Mouse (Mus musculus) spleen, postnatal 10 days (tissue): ENCODE measurements around the gene Dennd4b.
"Not testable (repeated sequence)": the region's sequence is repeated elsewhere in the genome, so short reads cannot be mapped to it uniquely, and the experiment has no call there.

Experiments used
- DNase-seq, 2 experiments: peaks; one replicate each; pipeline ENCODE4 v3.0.0; 2021 to 2022; ENCODE audit warnings: low spot score in 2 of 2

Dennd4b gene

DNA sequence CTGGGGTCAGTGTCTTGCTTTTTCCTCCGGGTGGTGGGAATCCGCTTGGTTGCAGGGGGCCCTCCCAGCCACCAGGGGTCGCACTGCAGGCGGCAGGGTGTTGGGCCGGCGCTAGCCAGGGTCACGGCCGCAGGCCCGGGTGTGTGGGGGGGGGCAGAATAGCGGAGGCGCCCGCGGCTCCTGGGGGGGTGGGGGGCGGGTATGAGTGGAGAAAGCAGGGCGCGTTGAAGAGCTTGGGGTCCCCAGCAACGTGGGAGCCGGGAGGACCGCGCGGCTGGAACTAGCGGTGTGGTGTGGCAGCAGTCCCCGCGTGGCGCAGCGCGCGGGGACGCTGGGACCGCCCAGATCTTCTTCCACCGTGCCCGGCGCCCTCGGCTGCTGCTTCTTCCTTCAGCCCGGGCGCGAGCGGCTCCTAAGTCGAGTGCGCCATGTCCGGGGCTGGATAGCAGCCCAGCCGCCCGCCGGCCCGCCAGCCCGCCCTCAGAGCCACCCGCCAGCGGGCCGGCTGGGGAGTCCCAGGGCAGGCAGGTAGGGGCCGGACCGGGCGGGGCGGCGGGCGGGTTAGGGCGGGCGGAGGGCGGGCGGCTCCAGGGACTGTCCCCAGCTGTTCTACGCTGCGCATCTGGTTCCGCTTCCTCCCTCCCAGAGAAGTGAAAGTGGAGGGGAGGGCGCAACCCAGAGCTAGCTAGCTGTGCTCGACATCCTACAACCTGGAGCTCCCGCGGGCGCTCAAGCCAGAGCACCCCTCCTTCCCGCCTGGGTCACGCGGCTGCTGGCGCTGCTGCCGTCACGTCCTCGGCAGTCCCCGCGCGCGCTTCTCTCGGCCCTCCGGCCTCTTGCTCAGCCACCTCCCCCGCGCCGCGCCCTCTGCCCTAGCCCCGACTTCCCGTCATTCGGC lies at the start of gene Dennd4b:
TSS of gene Dennd4b (plus strand) at position 152 of the 898 bp plus-strand sequence.
- DNase-seq: peak; percentile 95

DNA sequence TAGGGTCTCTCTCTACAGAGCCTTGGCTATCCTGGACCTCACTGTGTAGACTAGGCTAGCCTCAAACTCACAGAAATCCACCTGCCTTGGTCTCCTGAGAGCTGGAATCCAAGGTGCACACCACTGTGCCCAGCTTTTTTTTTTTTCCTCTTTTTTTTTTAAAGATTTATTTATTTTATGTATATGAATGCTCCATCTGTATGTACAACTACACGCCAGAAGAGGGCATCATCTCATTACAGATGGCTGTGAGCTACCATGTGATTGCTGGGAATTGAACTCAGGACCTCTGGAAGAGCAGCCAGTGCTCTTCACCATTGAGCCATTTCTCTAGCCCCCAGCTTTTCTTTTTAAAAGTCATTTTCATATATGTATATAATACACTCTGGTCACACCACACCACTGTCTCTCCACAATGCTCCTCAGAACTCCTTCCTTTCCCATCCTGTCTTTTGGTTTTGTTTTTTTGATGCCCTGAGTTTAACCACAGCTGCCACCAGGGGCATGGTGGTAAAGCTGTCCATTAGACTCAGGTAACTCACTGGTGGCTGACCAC lies 49.1 kb upstream of the Dennd4b start:
- DNase-seq: no peak

DNA sequence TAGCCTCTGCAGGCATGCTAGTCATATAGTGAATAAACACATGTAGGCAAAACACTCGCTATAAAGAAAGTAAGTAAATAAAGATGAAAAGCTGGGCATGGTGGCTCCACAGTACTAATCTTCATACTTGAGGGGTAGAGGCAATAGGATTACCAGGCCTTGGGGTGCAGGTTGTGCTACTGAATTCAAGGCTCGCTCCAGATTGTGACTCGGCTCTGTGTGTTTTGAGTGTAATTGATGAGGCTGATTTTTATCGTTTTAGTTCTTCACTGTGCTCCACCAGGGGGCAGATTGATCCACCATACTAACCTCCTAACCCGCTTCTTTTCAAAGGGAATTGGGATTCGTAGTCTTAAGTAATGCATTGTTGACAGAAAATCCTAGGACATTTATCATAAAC lies 44.9 kb upstream of the Dennd4b start:
- peak in 1 of 2 experiments; percentile 64 for DNase-seq

DNA sequence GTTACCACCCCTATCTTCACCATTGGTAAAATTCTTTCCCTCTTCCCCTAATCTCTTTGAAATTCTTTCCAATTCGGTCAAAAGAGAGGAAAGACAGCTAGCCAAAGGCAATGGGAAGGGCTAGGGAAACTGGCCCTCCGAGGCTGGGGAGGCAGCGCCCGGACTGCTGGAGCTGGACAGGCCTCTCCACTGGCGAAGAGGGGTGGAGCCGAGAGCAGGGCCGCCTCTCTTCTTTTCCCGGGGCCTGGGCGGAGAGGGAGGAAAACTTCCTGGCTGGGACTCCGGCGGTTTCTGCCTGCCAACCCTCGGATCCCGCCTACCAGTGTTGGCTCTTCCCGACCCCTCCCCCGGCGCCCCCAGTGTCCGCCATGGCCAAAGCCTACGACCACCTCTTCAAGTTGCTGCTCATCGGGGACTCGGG lies 44.4 kb upstream of the Dennd4b start:
- peak; percentile 37 to 51 for DNase-seq

DNA sequence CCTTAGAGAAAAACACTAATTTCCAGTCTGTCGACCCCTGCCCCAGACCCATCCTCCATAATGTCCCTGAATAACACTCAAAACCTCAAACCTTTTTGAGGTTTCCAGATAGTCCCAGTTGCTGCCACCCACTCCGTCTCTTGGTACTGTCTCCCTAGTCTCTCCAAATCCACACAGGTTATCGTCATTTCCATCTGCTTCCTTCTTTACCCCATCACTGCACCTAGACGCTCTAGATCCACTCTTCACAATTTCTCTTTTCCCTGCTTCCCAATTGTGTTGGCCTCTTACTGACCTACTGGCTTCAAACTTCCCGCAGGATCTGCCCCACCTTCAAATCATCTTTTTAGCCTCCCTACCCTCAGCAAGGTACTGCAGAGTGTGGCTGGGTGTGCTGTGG lies 43.9 kb upstream of the Dennd4b start:
- DNase-seq: no peak

DNA sequence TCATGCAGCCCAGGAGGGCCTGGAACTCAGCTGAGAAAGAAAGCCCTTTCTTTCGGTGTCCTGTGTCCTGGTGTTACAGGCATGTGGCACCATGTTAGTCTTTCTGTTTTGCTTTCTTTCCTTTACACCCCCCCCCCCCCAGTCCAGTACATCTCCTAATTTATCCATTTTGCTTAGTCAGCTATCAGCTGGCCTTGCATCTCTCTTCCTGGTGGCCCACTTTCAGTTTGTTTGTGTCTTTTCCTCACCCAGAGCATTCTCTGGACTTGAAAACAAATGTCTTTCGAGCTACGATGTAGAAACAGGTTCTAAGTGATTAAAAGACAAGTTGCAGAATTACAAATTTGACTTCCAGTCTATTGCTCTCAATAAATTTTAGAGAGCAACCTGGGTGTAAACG lies 42.5 kb upstream of the Dennd4b start:
- no peak for DNase-seq

DNA sequence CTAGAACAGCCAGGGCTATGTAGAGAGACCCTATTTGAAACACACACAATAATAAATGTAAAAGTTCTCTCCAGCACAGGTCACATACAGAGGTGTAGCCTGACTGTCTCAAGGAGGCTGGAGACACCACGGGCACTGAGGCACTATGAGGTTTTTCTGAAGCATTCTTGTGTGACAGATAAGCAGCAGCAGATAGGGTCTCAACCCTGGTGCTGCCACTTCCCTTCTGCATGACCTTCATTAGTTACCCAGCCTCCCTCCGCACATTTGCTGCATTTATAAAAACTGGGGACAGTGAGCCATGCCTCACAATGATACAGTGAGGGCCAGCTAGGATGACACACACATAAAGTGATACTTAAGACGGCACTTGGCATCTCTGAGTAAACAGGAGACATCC lies 42.0 kb upstream of the Dennd4b start:
- DNase-seq: no peak

DNA sequence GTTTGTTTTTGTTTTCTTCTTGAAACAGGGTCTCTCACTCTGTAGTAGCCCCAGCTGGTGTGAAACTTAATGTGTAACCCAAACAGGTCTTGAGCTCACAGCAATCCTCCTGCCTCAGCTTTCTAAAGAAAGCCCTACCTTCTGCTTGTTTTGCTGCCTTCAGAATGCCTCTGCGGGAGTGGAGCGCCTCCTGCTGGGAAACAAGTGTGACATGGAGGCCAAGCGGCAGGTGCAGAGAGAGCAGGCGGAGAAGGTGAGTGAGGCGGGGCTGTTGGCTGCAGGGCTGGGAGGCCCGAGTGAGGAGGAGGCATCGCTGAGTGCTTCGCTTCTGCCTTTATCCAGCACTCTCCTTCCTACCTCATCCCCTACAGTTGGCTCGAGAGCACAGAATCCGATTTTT lies 40.7 kb upstream of the Dennd4b start:
- DNase-seq: no peak

DNA sequence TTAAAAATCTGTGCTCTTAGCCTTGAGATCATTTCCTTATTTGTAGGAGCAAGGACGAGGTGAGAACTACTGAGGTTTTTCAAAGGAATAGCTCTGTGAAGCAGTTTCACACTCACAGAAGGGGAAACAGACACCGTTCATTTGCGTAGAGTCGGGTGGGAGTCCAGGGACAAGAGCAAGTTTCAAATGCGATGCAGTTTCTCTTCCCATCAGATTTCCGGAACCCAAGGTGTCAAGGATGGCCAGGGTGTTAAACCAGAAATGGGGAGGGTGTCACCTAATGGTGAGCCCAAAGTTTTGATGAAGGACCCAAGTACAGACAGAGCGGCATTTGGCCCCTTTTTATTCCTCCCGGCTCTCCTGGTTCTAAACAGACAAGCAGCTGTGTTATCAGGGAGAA lies 33.9 kb upstream of the Dennd4b start:
- peak in 1 of 2 experiments; percentile 29 for DNase-seq

DNA sequence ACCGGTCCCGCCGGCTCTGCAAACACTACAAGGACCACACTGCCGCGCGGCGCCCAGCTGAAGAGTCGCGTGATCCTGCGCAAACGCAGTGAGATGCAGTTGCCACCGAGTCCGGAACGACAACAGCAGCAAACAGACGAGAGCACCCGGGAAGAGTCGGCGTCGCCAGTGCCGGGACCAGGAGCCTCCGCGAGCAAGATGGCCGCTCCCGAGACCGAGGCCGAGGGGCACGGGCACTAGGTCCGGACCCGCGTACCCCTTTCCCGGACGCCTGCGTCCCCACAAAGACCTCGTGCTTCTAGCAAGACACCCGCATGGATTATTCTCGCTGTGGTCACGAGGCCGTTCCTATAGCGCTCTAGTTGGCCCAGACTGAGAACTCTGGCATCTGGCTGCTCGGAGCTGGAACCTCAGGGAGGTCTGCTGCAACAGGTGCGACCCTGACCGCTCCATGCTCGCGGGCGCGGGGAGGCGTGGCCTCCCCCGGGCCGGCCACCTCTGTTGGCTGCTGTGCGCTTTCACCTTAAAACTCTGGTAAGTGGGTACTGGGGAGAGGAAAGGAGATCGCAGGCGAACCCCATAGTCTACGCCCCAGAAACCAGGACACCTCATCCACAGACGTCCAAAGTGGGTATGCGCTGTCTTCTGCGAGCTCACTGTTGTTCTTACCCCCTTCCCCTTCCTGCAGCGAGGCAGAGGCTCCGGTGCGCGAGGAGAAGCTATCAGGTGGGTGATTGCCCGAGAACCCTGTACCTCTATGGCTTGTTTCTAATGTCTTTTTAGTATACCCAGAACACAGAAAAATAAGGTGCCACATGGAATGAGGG lies 33.3 kb upstream of the Dennd4b start, which contains the start of gene Jtb:
TSS of gene Jtb (plus strand) at position 91 of the 827 bp plus-strand sequence.
- DNase-seq: peak; percentile 70 to 90

DNA sequence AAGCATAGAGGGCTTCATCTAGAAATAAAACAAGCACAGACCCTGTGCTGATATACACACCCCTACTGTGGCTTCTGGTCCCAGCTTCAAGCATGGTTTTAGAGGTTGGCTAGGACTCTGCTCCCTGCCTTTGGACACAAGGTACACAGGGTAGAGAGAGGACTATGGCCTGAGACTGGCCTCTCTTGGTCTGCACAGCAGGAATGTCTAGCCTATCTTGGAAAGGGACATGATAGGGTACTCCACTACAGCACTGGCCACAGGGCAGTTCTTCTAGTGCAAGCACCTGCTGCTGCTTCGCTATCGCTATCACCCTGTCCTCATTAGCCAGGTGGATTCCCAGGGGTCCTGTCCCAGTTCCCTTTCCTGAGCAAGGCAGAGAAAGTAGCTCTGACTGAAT lies 23.7 kb upstream of the Dennd4b start:
- DNase-seq: no peak

DNA sequence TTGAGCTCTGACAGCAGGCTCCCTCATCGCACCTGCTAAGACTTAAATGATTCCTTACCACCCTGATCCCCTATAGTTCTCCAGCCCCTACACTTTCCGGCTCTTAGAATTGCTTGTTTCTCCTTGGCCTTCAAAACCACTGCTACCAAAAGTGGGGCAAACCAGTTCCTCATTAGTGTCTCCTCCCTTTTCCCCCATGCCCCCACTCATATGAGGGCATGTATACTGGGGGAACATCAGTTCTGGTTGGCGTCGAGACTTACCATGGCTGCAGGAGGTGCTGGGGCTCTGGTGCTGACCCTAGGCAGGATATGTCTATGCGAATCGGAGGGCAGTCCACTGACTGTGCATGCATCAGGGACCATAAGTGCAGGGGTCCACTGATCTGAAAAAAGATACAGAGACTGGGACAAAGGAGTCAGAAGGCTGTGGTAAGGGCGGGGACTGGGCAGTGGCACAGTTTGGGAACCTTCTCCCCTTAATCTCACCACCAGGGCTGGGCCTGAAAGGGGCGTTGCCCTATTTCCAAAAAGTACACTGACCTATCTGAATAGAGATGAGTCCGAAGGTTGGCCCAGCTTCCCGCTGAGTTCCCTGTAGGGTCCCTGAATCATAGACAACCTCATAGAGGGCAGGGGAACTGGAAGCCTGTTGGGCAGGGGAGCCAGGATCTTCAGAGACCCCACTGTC lies 23.2 kb upstream of the Dennd4b start:
- no peak for DNase-seq

DNA sequence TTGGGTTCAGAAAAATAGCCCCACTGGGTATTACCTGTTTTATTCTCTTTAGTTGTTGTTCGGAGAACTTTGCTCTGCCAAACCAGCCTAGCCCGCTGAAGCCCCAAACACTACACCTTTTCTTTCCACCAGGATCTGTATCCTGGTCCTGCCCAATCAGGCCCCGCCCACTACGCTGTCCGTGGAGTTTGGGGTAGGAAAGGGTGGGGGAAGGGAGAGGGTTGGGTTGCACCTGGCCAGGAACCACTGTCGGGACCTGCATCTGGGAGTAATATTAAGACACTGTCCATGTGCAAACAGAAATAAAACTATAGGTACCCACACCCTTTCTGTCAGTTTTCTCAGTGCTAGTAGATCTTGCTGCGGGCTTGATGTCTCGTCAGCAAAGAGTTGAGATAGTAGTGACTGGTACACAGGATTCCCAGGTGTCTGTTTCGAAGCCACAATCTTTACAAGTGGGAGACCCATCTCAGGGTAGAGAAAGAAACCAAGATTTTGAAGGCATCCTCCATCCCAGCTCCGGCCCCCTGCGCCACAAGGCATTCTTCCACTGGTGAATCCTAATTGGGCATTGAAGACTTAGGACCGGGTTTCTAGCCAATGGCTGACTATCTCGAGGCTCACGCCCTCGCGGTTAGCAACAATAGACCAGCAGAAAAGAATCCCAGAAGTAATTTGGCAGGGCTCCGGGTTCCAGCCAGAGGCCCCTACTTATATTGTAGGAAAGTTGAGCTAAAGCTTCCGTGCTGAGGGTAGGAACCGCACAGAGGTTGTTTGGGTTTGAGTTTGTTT lies 21.8 kb upstream of the Dennd4b start, which contains the start of gene Creb3l4:
TSS of gene Creb3l4 (minus strand) at position 529 of the 792 bp plus-strand sequence.
- no peak for DNase-seq

DNA sequence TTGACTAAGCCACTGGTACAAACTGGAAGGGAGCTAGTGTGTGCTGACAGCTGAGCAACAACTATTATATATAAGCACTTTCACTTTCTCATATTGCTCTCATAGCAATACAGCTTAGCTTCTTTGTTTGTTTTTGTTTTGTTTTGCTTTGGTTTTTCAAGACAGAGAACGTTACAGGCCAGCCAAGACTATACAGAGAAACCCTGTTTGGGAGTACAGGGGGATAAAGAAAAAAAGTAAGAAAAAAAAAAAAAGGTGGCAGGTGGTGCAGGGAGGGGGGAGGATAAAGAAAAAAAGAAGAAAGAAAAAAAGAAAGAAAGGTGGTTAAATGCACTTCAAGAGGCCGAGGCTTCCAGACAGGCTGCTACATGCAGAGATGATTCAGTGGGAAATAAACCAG lies 19.6 kb upstream of the Dennd4b start:
- DNase-seq: no peak

DNA sequence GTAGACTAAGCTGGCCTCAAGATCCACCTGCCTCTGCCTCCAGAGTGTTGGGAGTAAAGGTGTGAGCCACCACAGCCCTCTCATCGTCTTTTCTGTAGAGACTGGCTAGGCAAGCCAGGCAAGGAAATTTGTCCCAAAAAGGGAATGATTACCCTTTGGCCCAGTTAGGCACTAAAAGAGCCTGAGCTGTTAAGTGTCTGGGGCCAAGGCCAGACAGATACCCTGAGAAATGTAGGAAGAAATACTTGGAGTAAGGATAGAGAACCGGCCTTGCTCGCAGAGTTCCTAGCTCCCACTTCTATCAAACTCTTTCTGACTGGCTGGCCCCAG lies 17.4 kb upstream of the Dennd4b start:
- DNase-seq: no peak

DNA sequence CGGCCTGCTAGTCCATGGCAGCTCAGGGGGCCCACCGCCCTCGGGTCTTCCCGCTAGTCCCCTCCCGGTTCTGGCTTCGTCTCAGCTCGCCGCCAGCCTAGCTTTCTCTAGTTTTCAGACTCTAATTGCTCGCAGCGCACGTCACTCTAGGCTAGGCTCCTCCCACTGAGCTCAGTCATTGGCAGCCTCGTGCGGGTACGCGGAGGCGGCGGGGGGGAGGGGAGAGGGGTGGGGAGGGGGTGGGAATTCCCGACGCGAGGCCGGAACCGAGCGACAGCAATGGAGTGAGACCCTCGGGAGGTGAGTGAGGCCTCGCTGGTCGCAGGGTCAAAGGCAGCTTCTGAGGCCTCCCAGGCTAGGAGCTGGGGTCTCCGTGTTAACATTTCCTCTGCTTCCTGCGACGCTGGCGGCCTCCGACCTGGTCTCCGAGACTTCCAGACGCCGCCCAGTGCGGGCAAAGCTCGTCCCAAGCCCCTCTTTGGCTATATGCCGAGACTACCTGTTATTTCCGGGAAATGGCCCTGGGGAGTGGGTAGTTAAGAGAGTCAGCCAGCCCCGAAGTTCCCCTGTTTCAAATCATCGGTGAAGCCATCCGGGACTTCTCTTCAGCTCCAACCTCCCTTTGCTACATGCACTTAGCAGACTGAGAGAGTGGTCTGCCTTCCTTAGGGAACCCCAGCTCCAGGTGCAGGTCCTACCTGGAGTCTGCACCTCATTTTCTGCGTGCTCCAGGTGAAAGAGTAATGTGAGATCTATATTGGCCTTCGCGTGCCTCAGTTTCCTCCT lies 16.8 kb upstream of the Dennd4b start, which contains the start of gene Slc39a1:
TSS of gene Slc39a1 (plus strand) at position 213 of the 786 bp plus-strand sequence.
- DNase-seq: peak; percentile 73 to 89

DNA sequence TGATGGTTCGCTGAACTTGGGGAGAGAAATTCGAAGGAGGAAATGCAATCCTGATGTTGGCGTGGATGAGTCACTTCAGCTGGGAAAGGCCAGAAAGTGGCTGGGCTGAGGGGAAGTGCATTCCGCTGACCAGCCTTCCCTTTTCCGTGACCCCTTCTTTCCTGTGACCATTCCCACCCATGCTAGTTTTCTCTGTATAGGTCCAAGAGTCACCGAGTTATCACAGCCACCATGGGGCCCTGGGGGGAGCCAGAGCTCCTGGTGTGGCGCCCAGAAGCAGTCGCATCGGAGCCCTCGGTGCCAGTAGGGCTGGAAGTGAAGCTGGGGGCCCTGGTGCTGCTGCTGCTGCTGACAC lies 16.3 kb upstream of the Dennd4b start:
- peak; percentile 26 to 44 for DNase-seq

DNA sequence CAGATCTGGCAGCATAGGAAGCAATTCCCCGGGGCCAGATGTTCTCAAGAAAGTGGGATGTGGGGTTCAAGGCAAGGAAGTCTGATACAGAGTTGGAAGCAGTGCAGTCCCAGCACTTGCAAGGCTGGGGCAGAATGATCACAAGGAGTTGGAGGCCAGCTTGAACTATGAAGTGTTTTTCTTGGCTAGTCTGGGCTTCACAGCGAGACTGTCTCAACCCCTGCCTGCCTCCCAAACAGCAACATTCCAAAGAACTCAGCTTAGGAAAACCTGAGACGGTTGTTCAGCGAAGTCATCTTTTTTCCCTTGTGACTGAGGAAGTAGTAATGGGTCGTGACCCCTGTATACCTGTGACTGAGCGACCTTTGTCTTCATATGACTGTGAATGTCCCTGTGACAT lies 14.2 kb upstream of the Dennd4b start:
- DNase-seq: no peak

DNA sequence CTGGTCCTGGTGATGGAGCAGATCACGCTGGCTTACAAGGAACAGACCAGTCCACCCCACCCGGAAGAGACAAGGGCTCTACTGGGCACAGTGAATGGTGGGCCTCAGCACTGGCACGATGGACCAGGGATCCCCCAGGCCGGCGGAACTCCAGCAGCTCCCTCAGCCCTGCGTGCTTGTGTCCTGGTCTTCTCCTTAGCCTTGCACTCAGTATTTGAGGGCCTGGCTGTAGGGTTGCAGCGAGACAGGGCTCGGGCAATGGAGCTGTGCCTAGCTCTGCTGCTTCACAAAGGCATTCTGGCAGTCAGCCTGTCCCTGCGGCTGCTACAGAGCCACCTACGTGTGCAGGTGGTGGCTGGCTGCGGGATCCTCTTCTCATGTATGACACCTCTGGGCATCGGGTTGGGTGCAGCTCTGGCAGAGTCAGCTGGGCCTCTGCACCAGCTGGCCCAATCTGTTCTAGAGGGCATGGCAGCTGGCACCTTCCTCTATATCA lies 13.2 kb upstream of the Dennd4b start:
- DNase-seq: not testable (repeated sequence)

DNA sequence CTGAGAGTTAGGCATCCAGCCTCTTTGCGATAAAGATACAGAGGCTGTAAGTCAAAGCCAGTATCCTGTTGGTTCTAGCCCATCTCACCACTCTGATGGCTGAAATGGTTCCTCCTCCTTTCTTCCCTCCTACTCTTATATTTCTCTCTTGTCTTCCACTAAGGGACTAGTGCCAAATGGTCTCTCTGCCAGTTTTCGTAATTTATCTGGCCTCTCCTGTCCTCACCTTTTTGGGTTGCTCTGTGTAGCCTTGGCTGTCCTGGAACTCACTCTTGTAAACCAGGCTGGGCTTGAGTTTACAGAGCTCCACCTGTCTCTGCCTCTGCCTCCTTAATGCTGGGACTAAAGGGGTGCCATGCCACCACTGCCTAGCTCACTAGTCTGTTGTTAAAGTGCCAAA lies 12.3 kb upstream of the Dennd4b start:
- DNase-seq: not testable (repeated sequence)
